Mouse (Mus musculus) layer of hippocampus, postnatal 14 days (tissue): ENCODE results near the gene Rab35. TPM values are rescaled to one million over a fixed set of nuclear protein-coding genes. Genes with fewer than 3 reads are reported as not detected.
A peak's percentile ranks its signal among the peaks of the same experiment; 100 is the strongest.

Experiments used
- DNase-seq, 2 experiments: peaks; one replicate each; pipeline ENCODE4 v3.0.0; 2021 to 2022; ENCODE audit warnings: low spot score in 2 of 2, mixed read lengths in 1 of 2
- total RNA-seq, 2 experiments: library from RNA; stranded (reverse); gene quantifications; 2 replicates each; pipeline ENCODE4 v1.2.3; 2021

Gene Rab35
- total RNA-seq, 2 experiments from 2014 or later: 81.3 to 88.6 TPM

GRCm38 (mm10) chr5:115644192-115644591, 12.5 kb downstream of the Rab35 start:
- no peak for DNase-seq

DNA sequence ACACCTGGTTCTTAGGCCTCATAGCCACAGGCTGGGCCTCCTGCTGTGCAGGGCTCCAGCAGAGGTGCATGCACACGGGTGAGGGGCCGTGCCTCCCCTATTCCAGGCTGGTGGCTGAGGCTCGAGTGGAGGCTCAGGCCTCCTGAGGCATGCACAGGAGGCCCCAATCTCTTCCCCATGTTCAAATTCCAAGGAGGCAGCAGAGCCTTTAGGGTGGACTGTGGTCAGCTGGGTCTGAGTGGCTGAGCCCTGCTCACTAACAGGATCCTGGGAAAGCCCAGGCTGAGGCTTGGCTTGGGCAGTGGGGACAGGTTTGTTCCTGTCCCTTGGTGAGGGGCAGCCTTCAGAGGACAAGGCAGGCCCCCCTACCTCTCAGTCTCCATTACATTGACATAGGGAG, 17.2 kb downstream of the Rab35 start:
- DNase-seq: no peak

DNA sequence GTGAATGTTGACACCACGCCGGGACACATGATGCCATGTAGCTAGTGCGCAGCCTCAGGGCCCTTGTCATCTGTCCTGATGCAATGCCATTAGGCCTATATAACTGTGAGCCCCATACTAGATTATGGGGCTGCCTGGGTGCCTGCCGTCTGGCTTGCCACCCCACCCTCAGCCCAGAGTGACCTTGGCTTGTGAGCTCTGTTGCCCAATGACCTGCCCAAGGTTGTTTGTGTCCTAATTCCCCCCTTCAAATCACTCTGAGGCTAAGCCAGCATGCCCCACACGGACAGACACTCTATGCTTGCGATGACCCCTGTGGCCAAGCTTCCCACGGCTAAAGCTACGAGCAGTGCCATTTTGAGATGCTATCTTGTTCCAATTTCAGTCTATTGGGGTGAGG, 18.0 kb downstream of the Rab35 start:
- no peak for DNase-seq

- DNase-seq: no peak
These were observed 19.2 kb downstream of the Rab35 start for GRCm38 (mm10) chr5:115650885-115651284.

DNA sequence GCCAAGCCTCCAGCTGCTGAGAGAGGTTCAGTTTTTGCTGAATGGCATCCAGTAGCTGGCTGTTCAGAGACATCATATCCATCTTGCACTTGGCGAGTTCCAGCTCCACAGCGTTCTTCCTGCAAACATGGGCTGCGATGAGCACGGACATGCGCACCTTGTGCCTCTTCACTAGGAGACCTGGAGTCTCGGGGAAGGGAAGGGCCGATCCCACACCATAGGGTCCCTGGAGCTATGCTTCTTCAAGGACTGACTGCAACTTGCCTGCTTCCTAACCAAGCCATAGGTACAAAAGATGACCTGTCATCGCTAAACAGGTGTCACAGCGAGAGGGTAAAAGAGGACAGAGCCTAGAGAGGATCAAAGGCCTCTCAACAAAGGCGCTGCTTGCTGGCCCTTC, 20.1 kb downstream of the Rab35 start:
- DNase-seq: no peak

DNA sequence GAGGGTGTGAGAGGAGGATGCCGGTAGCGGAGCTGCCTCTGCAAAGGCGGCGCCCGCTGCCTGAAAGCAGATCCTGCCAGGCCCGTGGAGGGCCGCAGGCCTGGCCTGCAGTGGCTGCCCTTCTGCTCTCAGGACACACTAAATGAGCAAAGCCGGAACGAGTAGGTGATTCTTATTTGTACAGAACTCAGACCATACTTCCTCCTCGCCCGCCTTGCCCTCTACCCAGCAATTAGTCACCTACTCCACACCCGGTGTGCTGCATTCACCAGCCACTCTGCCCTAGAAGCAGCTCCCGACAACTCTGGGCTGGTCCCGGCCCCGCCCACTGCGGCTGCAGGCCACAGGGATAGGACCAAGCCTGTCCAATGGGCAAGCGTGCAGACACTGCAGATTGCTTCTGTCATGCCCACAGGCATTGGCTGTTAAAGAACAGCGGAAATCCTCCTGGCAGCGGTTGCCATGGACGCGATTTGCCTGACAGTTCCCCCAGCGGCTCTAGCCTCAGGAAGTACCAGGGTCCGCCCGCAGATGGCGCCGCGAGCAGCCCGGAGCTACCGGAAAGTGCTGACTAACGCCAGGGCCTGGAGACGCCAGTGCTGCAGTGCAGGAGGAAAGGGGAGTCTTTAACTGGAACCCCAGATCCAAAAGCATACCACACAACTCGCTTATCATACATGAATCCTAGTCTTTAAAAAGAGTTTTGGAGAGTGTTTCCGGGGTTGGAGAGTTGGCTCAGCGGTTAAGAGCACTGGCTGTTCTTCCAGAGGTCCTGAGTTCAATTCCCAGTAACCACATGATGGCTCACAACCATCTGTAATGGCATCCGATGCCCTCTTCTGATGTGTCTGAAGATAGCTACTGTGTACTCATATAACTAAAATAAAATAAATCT, 21.2 kb downstream of the Rab35 start:
- peak; percentile 100 for DNase-seq

GRCm38 (mm10) chr5:115653776-115654175, 22.1 kb downstream of the Rab35 start:
- DNase-seq: no peak

DNA sequence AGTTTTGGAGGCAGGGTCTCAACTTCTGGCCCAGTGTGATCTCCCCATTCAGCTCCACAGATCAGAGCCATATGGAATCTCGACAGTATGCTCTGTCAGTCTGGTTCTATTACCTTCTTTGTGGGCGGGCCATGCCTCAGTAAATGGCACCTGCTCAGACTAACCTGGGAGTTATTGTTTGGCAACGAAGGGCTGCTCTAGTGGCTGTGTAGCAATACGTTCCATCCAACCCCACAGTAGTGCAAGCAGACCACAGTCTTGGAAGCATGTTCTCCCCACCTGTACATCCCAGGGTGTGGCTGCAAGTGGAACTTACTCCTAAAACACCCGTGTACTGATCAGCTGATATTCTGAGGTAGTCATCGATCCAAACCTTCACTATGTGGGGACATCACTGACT, 25.0 kb downstream of the Rab35 start:
- no peak for DNase-seq

GRCm38 (mm10) chr5:115657234-115657633, 25.5 kb downstream of the Rab35 start:
- DNase-seq: no peak

DNA sequence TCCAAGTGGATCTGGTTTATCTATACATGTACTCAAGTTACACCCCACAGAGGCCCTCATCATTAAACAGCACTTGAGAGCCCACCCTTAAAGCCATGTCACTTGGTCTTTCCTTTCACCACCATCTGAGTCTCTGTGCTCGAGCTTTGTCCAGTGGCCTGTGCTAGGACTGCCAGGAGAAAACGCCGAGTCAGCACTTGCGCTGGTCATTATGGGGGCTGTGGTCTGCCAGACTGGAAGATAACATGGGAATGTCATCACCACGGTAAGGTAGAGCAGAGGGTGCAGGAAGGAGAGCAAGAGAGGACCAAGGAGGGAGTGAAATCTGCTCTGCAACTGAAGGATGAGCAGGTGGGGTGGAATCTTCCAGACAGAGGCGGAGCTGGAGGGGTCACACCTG, 26.6 kb downstream of the Rab35 start:
- DNase-seq: no peak

GRCm38 (mm10) chr5:115662658-115663057, 30.9 kb downstream of the Rab35 start:
- DNase-seq: no peak

DNA sequence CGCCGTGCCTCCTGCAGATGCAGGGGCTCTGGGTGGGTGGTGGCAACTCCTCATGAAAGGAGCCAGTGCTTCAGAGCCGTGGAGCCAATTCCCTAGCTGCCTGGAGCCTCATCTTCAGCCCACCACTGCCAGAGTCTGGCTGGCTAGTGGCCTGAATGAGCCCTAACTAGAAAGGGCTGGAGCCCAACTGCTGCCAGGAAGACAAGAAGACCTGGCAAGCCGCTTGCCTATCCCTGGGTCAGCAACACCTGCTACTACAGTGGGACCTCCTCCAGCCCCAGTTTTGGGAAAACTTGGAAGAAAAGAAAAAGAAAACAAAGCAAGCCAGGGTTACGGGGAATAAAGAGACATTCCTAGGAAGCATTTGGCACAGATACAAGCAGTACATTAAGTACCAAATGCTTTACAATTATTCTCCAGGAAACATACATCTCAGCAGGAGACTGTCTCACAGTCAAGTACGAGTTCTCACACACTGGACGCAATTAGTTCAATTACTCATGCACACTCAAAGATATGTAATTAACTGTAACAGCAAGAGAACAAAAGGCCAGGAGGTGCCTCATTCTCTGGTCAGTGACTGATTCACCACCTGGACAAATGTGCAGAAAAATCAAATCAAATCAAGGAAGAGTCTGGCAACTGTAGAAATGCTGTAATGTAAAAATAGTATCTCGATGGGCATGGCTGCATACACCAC, 34.8 kb downstream of the Rab35 start:
- no peak for DNase-seq

DNA sequence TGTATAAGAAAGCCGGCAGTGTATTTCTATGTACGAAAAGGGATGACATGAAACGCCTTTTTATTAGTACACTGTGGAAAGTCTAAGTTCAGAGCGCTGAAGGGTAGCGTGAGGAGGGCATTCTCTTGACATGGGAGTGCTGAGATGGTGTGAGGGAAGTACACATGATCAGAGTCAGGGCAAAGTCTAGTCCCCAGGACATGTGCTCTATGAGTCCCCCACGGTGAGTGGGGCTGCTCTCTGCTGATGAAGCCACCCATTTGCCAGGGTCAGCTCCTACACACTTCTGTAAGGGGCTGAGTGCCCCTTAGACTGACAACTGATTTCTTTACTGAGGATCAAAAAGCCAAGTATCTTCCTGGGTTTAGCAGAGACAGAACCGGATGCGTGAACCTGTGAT, 35.5 kb downstream of the Rab35 start:
- no peak for DNase-seq

DNA sequence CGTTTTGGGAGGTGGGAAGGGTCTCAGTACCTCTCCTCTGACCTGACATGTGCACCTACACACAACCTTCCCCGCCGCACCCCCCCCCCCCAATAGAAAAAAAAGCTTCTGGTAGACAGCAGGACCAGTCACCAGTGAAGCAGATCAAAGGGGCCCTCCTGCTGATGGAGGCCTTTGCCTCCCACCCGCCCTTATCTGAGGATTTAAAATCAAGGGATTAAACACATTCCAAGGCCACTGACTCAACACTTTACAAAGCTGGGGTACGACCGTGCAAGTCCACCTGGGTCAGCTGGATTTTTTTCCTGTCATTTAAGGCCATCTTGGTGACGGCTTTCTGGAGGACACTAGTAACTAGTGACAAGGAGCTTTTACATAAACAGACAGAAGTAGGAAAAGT, 36.2 kb downstream of the Rab35 start:
- no peak for DNase-seq

DNA sequence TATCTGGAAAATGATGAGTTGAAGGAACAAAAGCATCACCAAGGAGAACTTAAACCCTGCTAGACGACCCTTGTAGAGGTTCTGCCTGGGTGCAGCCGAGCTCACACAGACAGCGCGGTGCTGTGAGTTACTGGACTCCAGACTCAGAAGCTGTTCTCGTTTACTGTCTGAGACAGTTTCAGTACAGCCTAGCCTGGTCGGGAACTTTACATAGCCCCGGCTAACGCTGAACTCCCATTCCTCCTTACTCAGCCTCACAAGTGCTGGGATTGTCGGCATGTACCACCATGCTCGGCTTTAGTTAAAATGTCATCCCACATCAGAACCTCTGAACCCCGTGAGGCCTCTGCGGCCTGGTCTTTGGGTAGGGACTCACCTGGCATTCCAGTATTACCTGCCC, 37.3 kb downstream of the Rab35 start:
- DNase-seq: no peak

- no peak for DNase-seq
These were observed 38.3 kb downstream of the Rab35 start for GRCm38 (mm10) chr5:115669974-115670373.

DNA sequence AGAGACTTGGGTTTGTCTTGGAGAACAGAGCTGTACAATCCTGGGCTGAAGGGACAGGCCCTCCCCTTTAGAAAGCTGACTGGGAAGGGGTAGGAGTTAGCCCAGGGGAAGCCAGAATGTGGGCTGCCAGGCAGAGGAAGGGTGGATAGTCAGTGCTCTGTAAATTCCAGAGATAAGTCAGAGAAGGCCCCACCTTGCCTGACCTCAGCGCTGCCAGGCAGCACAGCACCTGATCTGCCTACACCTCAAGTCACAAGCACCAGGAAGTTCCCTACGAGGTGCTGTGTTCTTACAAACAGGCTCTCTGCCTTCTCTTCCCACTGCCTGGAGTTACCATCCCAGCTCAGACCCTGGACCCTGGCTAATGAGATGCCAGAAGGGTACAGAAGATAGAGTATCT, 38.7 kb downstream of the Rab35 start:
- no peak for DNase-seq

DNA sequence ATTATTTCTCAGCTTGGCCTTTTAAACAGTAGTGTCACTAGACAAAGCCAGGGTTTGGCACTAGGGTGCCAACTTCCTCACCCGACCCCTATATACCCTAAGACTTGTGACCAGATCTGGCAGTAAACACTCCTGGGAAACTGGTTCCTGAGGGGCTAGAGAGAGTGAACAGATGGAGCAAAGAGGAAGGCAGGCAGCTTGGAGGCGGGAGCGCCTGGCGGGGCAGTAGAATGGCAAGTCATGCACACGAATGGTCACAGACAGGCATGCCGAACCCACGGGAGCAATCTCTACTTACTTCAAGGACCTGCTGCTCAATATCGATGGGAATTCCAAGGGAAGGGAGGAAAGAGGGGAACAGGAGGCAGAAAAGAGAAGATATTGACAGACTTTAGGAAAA, 40.1 kb downstream of the Rab35 start:
- DNase-seq: no peak

DNA sequence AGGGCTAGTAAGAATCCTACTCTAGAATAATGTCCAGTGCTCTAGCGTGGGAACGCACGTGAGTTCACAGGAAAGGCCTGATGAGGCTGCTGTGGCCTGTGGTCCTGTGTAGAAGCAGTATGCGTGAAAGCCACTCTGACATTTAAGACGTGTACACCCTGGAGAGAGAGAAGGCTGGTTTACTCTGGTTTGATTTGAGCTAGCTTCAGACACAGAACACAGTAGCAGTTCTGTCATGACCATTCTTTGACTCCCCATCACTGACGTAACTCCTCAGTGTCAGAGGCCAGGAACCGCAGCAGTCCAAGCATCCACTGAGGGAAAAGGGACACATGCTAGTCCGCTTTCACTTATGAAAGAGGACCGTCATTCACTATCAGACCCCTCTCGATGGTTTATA, 53.4 kb downstream of the Rab35 start:
- DNase-seq: no peak

DNA sequence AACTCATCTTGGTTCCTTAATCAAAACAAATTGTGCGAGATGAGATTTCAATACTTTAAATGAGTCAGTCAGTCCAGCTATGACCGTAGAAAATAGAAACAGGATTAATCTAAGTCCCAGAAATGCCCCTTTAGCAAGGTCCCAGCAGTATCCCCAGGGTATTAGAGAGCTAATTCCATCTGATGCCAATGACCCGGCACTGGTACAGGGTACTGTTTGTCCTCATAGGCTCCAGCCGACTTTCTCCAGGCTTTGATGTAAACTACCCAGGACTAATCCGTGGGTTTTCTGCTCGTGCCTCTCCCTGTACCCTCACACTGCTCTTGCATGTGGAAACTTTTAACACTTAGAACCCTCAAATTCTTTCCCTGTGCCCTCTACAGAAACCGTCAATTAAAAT, 55.0 kb downstream of the Rab35 start:
- DNase-seq: no peak

- no peak for DNase-seq
These were observed 61.6 kb downstream of the Rab35 start for GRCm38 (mm10) chr5:115693271-115693670.

- DNase-seq: peak in 1 of 2 experiments; percentile 14
These were observed 63.6 kb downstream of the Rab35 start for GRCm38 (mm10) chr5:115695191-115695770.
